Mouse (Mus musculus): Measurements from ENCODE around the gene Tshz2.

DNA sequence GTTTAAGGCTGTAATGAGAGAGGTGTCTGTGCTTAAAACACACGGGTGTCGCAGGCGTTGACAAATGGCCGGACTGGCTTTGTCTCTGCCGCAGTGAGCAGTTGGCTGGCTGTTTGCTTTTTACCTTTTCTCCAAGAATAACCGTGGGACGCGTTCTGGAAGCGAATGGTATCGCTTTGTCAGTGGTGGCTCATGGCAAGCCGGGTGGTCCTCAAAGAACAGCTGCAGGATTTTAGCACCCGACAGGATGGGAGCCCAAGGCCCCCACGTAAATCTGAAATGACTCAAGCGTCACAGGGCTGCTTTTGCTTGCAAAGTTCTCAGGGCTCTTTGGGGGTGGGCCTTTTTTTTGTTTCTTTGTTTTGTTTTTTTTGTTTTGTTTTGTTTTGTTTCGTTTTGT lies 193.5 kb downstream of the Tshz2 start:
- TF ChIP-seq POLR2A (IDR thresholded peaks at IDR 0.05; ENCODE audit: low read depth, low read length) (no peak), CTCF (IDR thresholded peaks at IDR 0.05; ENCODE audit: extremely low read depth, insufficient read depth, insufficient read length, insufficient replicate concordance) (no peak)

Measured in spleen, adult 2 months (tissue).